Mouse (Mus musculus): ENCODE measurements around the gene Vmp1. TPM values are rescaled to one million over a fixed set of nuclear protein-coding genes. Genes with fewer than 3 reads are reported as not detected.
A peak's percentile ranks its signal among the peaks of the same experiment; 100 is the strongest.

The Vmp1 gene
- polyA plus RNA-seq, 1 experiment from 2014 or later, result 153 TPM

DNA sequence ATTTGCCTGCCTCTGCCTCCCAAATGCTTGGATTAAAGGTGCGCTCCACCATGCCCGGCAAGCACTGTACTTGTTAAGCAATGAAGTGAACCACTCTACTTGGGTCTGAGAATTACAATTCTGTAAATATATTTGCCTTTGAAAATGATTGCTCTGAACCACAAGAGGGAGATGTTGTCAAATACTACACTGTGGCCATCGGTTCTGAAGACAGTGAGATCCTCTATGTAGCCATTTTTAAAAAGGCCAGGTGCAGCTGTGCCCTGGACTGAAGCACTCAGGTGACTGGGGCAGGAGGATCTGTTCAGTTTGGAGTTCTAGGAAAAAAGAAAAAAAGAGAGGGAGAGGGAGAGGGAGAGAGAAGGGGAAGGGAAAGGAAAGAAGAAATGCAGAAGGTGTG lies 115.2 kb downstream of the Vmp1 start:
- Histone ChIP-seq H3K9me3 (no peaks in the 10 kb centered on the region), H3K27me3 (replicated peaks) (no peaks in the 10 kb centered on the region), H3K9ac (no peak overlapping the region), H3K4me3 (replicated peaks) (no peak overlapping the region), H3K27ac (no peak overlapping the region), H3K4me1 (peaks cover 9% of the 10 kb centered on the region), H3K4me2 (no peak overlapping the region), H3K36me3 (no peaks in the 10 kb centered on the region)
- 54% methylated on average over 3 of the region's 3 CpGs for WGBS
- ATAC-seq (ENCODE audit: insufficient read depth, low FRiP score, low read depth), result no peak

DNA sequence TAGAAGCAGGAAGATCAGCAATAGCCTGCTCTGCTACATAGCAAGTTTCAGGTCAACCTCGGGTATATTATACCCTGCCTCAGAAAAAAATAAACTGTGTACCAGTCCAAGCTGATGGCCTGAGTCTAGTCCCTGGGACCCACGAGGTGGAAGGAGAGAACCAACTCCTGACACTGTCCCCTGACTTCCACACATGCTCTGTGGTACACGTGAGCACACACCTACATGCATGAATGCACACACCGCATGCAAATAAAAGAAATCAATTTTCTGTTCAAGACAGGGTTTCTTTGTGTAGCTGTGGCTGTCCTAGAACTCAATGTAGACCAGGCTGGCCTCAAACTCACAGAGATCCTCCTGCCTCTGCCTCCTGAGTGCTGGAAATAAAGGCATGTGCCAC lies 125.4 kb downstream of the Vmp1 start:
- Histone ChIP-seq H3K36me3 (peaks cover 9% of the 10 kb centered on the region), H3K4me1 (no peaks in the 10 kb centered on the region), H3K27me3 (replicated peaks) (no peaks in the 10 kb centered on the region), H3K4me2 (no peak overlapping the region), H3K4me3 (replicated peaks) (no peak overlapping the region), H3K9me3 (no peaks in the 10 kb centered on the region), H3K27ac (no peak overlapping the region), H3K9ac (no peak overlapping the region)
- no peak for ATAC-seq (ENCODE audit: insufficient read depth, low FRiP score, low read depth)
- WGBS, result 91% methylated on average over 4 of the region's 4 CpGs

DNA sequence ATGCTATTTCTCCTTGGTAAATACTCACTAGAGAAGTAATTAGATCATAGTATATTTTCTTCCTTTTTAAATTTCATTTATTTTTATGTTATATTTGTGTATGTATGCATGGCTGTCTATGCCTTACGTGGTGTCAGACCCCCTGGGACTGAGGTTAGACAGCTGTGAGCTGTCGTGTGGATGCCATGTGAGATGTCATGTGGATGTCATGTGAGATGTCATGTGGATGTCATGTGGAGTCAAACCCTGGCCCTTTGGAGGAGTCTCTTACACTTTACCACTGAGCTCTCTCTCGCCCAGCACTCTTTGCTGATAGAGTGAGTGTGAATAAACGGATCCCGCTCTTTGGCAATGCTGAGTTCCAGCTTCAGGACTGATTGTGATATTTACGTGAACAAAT lies 130.1 kb downstream of the Vmp1 start:
- H3K27me3 ChIP-seq (replicated peaks), result no peaks in the 10 kb centered on the region
- no peaks in the 10 kb centered on the region for H3K9me3 ChIP-seq
- WGBS, result 90% methylated on average over 6 of the region's 6 CpGs
- no peaks in the 10 kb centered on the region for H3K4me1 ChIP-seq
- no peak overlapping the region for H3K4me3 ChIP-seq (replicated peaks)
- H3K36me3 ChIP-seq, result peaks cover 15% of the 10 kb centered on the region; the same call in 1 of the 2 replicates
- no peak for ATAC-seq (ENCODE audit: insufficient read depth, low FRiP score, low read depth)
- no peak overlapping the region for H3K9ac ChIP-seq
- no peak overlapping the region for H3K27ac ChIP-seq
- no peak overlapping the region for H3K4me2 ChIP-seq

DNA sequence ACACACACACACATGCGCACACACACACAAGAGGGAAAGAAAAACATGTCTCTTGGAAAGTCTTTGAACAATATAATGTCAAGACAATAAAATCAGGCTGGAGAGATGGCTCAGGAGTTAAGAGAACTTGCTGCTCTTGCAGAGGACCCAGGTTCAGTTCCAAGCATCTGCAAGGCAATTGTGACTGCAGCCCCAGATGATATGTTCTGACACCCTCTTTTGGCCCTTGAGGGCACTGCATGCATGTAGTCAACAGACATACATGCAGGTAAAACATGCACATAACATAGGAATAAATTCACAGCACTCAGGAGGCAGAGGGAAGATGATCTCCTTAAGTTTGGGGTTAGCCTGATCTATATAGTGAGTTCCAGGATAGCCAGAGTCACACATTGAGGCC lies 136.2 kb downstream of the Vmp1 start:
- H3K9ac ChIP-seq, result no peak overlapping the region
- 0 out of 2 replicates have a peak, but pooled peaks cover 5% of the 10 kb centered on the region for H3K36me3 ChIP-seq
- H3K4me3 ChIP-seq (replicated peaks), result no peak overlapping the region
- no peak overlapping the region for H3K4me2 ChIP-seq
- no peak overlapping the region for H3K27ac ChIP-seq
- H3K4me1 ChIP-seq, result peaks cover 10% of the 10 kb centered on the region; the same call in 1 of the 2 replicates
- no peaks in the 10 kb centered on the region for H3K27me3 ChIP-seq (replicated peaks)
- H3K9me3 ChIP-seq, result no peaks in the 10 kb centered on the region
- WGBS, result 96% methylated on average over 1 of the region's 1 CpGs
- no peak for ATAC-seq (ENCODE audit: insufficient read depth, low FRiP score, low read depth)

DNA sequence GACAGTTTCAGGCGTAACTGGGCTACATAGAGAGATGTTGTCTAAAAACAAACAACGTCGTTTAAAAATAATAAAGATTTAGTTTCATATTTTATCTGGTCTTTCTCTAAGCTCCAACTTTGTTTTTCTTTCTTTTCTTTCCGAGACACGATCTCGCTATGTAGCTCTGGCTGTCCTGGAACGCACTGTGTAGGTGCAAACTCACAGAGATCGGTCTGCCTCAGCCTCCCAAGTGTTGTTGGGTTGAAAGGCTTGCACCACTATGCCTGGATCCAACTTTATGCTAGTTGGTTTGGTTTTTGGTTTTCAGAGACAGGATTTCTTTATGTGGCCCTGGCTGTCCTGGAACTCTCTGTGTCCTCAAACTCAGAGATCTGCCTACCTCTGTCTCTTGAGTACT lies 138.1 kb downstream of the Vmp1 start:
- no peak overlapping the region for H3K9ac ChIP-seq
- no peaks in the 10 kb centered on the region for H3K9me3 ChIP-seq
- H3K27ac ChIP-seq, result peak overlapping the region; percentile 85
- peaks cover 13% of the 10 kb centered on the region; the same call in 1 of the 2 replicates for H3K4me1 ChIP-seq
- WGBS, result 74% methylated on average over 8 of the region's 8 CpGs
- H3K4me2 ChIP-seq, result peak overlapping the region; percentile 54
- H3K4me3 ChIP-seq (replicated peaks), result peak overlapping the region; percentile 92
- no peak for ATAC-seq (ENCODE audit: insufficient read depth, low FRiP score, low read depth)
- H3K27me3 ChIP-seq (replicated peaks), result no peaks in the 10 kb centered on the region
- H3K36me3 ChIP-seq, result 0 out of 2 replicates have a peak, but pooled peaks cover 4% of the 10 kb centered on the region

DNA sequence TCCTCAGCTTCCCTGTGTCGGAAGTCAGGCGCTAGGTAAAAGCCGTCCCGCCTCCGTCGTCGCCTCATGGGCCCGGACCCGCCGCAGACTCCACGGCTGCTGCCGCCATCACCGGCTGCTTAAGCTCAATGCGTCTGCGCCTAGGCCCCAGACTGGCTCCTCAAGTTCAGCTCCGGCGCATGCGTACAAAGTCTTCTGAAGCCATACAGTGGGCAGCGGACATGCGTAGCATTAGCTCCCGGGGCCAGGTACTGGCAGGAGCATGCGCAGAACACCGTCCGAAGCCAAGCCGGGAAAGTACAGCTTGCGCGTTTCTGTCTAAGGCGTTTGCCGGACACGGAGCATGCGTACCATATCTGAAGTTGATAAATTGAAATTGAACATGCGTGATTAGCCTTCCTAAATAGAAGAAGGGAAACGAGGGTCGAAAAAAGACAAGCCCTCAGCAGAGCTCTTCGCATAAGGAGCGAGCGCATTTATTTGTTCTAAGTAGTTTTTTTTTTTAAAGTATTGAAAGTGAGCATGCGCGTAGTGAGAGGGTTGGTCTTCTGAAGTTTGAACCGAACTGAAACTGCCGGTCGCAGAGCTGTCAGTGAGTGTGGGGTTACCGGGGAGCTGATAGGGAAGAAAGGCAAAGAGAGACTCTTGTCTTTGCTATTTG lies 138.9 kb downstream of the Vmp1 start, which contains the start of the genes Rps6kb1 and Tubd1:
TSS of gene Rps6kb1 (minus strand) at position 167 of the 661 bp plus-strand sequence.
TSS of gene Tubd1 (plus strand) at position 353 of the 661 bp plus-strand sequence.
- H3K36me3 ChIP-seq, result no peaks in the 10 kb centered on the region
- no peaks in the 10 kb centered on the region for H3K27me3 ChIP-seq (replicated peaks)
- H3K9me3 ChIP-seq, result no peaks in the 10 kb centered on the region
- peak within 1 kb of the TSS; percentile 92 for H3K4me3 ChIP-seq (replicated peaks)
- H3K9ac ChIP-seq, result peak within 1 kb of the TSS; percentile 96
- peaks cover 13% of the 10 kb centered on the region; the same call in 1 of the 2 replicates for H3K4me1 ChIP-seq
- peak within 1 kb of the TSS; percentile 66 for H3K4me2 ChIP-seq
- peak; percentile 99 for ATAC-seq (ENCODE audit: insufficient read depth, low FRiP score, low read depth)
- under 1% methylated on average over 43 of the region's 43 CpGs for WGBS
- H3K27ac ChIP-seq, result peak within 1 kb of the TSS; percentile 85

DNA sequence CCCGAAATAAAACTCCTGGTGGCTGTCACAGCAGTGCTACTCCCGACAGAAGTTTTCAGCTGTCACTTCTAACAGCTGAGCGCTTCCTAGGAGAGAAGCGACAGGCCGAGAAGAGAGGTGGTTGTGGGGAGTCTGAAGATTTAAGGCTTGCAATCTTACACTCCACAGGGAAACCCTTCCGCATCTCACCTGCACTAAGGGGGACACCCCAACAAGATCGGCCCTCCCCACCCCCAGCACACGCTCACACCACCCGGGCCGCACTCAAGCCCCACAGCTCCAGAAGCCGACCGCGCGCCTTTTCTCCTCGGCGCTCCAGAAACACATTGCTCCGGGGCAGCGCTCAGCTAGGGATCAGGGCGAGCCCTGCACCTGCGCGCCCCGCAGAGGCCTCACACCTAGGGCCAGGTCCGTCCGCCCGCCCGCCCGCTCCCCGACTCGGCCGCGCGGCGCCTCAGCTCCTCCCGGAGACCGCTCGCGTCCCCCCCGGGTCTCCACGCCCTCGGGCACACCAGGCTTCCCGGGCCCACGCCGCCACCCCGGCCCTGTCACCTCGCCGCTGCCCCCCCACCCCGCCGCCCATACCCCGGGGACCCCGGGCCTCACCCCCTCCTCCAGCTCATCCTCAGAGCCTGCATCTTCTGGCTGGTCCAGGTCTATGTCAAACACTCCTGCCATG lies 139.5 kb downstream of the Vmp1 start:
- H3K4me1 ChIP-seq, result peaks cover 13% of the 10 kb centered on the region; the same call in 1 of the 2 replicates
- H3K27ac ChIP-seq, result peak overlapping the region; percentile 85
- no peaks in the 10 kb centered on the region for H3K36me3 ChIP-seq
- H3K9me3 ChIP-seq, result no peaks in the 10 kb centered on the region
- H3K4me3 ChIP-seq (replicated peaks), result peak overlapping the region; percentile 92
- H3K27me3 ChIP-seq (replicated peaks), result no peaks in the 10 kb centered on the region
- ATAC-seq (ENCODE audit: insufficient read depth, low FRiP score, low read depth), result peak; percentile 50
- peak overlapping the region; percentile 96 for H3K9ac ChIP-seq
- H3K4me2 ChIP-seq, result peak overlapping the region; percentile 66
- under 1% methylated on average over 42 of the region's 50 CpGs for WGBS

DNA sequence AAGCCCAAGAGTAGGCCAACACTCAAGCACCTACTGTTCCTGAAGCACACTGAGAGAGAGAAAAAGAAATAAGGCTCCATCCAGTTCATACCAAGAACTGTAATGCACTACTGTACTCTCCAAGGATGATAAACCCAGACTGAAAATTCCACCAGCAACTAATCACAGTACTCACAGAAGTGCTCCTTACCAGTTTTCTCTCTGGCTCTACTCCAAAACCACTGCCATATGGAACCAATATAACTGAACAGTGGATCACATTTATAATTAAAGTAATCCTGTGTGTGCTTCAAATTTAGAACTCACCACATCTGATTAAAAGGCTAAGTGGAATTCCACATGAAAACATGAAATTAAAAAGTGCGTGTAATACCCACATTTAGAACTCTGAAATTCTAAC lies 140.8 kb downstream of the Vmp1 start:
- no peaks in the 10 kb centered on the region for H3K27me3 ChIP-seq (replicated peaks)
- H3K4me3 ChIP-seq (replicated peaks), result no peak overlapping the region
- WGBS, result 66% methylated on average over 1 of the region's 1 CpGs
- H3K4me1 ChIP-seq, result peaks cover 13% of the 10 kb centered on the region; the same call in 1 of the 2 replicates
- H3K9ac ChIP-seq, result no peak overlapping the region
- ATAC-seq (ENCODE audit: insufficient read depth, low FRiP score, low read depth), result no peak
- peak overlapping the region; percentile 66 for H3K4me2 ChIP-seq
- H3K27ac ChIP-seq, result no peak overlapping the region
- no peaks in the 10 kb centered on the region for H3K9me3 ChIP-seq
- no peaks in the 10 kb centered on the region for H3K36me3 ChIP-seq

DNA sequence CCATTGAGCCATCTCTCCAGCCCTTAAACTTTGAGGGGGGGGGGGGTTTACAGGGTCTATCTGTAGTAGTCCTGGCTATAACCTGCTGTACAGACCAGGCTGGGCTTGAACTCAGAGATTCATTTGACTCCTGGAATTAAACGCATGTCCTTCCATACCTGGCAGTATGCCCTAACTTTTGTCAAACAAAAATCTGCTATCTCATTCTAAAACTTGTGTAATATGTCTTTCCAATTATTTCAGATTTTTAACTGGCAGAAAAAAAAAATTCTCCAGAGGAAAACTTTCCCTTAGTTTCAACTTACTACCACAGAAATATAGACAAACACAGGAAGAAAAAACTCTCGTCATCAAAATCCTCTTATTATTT lies 143.2 kb downstream of the Vmp1 start:
- Histone ChIP-seq H3K4me3 (replicated peaks) (no peak overlapping the region), H3K9ac (no peak overlapping the region), H3K4me2 (no peak overlapping the region), H3K27ac (no peak overlapping the region), H3K27me3 (replicated peaks) (no peaks in the 10 kb centered on the region), H3K36me3 (no peaks in the 10 kb centered on the region), H3K9me3 (no peaks in the 10 kb centered on the region), H3K4me1 (peaks cover 8% of the 10 kb centered on the region; the same call in 1 of the 2 replicates)
- ATAC-seq (ENCODE audit: insufficient read depth, low FRiP score, low read depth), result no peak
- WGBS, result 87% methylated on average over 2 of the region's 2 CpGs

DNA sequence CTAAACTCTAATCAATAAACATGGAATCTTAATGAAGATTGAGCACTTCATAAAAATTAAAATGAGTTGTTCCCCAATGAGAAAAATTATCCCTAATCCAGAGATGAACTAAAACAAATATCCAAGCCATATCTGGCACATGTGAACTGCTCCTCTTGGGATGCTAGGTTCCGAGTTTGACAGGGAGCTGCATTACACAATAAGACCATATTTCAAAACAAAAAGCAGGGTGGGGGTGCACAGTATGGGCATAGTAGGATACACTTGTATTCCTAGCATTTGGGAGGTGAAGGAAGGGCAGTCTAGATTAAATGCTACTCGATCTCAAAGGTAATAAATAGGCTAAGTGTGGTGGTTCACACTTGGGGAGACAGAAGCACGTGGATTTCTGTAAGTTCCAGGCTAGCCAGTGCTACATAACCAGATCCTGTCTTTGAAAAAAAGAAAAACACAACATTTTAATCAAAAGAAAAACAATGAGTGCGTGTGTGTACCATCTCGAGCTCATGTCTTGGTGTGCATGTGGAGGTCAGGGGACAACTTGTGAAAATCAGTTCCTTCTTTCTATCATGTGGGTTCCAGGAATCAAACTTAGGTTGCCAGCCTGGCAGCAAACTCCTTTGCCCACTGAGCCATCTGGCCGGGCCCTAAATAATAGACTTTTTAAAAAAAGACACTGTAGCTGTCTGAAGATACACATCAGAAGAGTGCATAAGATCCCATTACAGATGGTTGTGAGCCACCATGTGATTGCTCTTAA lies 143.7 kb downstream of the Vmp1 start:
- Histone ChIP-seq H3K27me3 (replicated peaks) (no peaks in the 10 kb centered on the region), H3K4me3 (replicated peaks) (no peak overlapping the region), H3K36me3 (no peaks in the 10 kb centered on the region), H3K4me2 (no peak overlapping the region), H3K9ac (no peak overlapping the region), H3K27ac (no peak overlapping the region), H3K9me3 (no peaks in the 10 kb centered on the region), H3K4me1 (peaks cover 8% of the 10 kb centered on the region; the same call in 1 of the 2 replicates)
- 88% methylated on average over 6 of the region's 6 CpGs for WGBS
- ATAC-seq (ENCODE audit: insufficient read depth, low FRiP score, low read depth), result no peak

DNA sequence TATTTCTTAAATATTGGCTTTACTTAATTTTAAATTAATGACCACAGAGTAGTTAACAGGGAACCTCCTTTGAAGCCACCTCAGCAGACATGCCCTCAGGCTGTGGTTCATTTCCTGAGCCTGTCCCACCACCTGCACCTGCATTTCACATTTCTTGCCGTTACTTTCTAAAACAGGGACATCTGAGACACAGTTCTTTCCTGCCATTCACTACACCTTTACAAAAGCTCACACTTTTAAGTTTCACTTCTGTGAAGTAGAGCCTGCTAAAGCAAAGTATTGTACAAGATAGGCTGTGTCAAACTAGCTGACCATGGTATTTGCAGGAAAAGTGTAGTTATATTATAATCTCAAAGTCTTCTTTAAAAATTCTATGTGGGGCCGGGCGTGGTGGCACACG lies 144.8 kb downstream of the Vmp1 start:
- 90% methylated on average over 4 of the region's 4 CpGs for WGBS
- no peak overlapping the region for H3K4me3 ChIP-seq (replicated peaks)

More for the DNA sequence above, 144.8 kb downstream of the Vmp1 start:
- no peaks in the 10 kb centered on the region for H3K27me3 ChIP-seq (replicated peaks)
- no peak for ATAC-seq (ENCODE audit: insufficient read depth, low FRiP score, low read depth)
- peaks cover 8% of the 10 kb centered on the region; the same call in 1 of the 2 replicates for H3K4me1 ChIP-seq
- no peaks in the 10 kb centered on the region for H3K9me3 ChIP-seq
- H3K4me2 ChIP-seq, result no peak overlapping the region
- H3K36me3 ChIP-seq, result 0 out of 2 replicates have a peak, but pooled peaks cover 2% of the 10 kb centered on the region
- no peak overlapping the region for H3K9ac ChIP-seq
- H3K27ac ChIP-seq, result no peak overlapping the region

Data from stomach, embryonic 15.5 days (tissue).